Mouse (Mus musculus): Measurements from ENCODE around the gene Copb1.

- no peak for TF ChIP-seq POLR2A (IDR thresholded peaks at IDR 0.05; ENCODE audit: borderline replicate concordance, extremely low read depth, insufficient read depth, insufficient read length, poor library complexity, severe bottlenecking)
- no peak for TF ChIP-seq CTCF (IDR thresholded peaks at IDR 0.05; ENCODE audit: borderline replicate concordance, extremely low read depth, insufficient read depth, insufficient read length)
Measured at GRCm38 (mm10) chr7:114251684-114252083, 2.8 kb downstream of the Copb1 start.
